Mouse (Mus musculus): ENCODE results near the gene Agmo.

Agmo gene

GRCm38 (mm10) chr12:37434466-37434865 is 193.0 kb downstream of the Agmo start:
- no peak for DNase-seq (ENCODE audit: low read depth, low spot score)

GRCm38 (mm10) chr12:37442486-37443013 is 201.1 kb downstream of the Agmo start:
- no peak for DNase-seq (ENCODE audit: low read depth, low spot score)

- DNase-seq (ENCODE audit: low read depth, low spot score) = no peak
Observed at GRCm38 (mm10) chr12:37445255-37445654, 203.8 kb downstream of the Agmo start.

GRCm38 (mm10) chr12:37449597-37449996 is 208.2 kb downstream of the Agmo start:
- no peak for DNase-seq (ENCODE audit: low read depth, low spot score)

GRCm38 (mm10) chr12:37450366-37451156 is 209.1 kb downstream of the Agmo start:
- peak; percentile 57 for DNase-seq (ENCODE audit: low read depth, low spot score)

- DNase-seq (ENCODE audit: low read depth, low spot score) = no peak
Observed at GRCm38 (mm10) chr12:37471631-37472030, 230.2 kb downstream of the Agmo start.

- no peak for DNase-seq (ENCODE audit: low read depth, low spot score)
Observed at GRCm38 (mm10) chr12:37476849-37477248, 235.4 kb downstream of the Agmo start.

GRCm38 (mm10) chr12:37487991-37488390 is 246.6 kb downstream of the Agmo start:
- DNase-seq (ENCODE audit: low read depth, low spot score) = no peak

GRCm38 (mm10) chr12:37498871-37499270 is 257.4 kb downstream of the Agmo start:
- DNase-seq (ENCODE audit: low read depth, low spot score) = no peak

GRCm38 (mm10) chr12:37507406-37507805 is 266.0 kb downstream of the Agmo start:
- no peak for DNase-seq (ENCODE audit: low read depth, low spot score)

- DNase-seq (ENCODE audit: low read depth, low spot score) = no peak
Observed at GRCm38 (mm10) chr12:37507826-37508225, 266.4 kb downstream of the Agmo start.

GRCm38 (mm10) chr12:37521772-37522171 is 280.3 kb downstream of the Agmo start:
- DNase-seq (ENCODE audit: low read depth, low spot score) = no peak

GRCm38 (mm10) chr12:37524662-37525061 is 283.2 kb downstream of the Agmo start:
- DNase-seq (ENCODE audit: low read depth, low spot score) = no peak

GRCm38 (mm10) chr12:37540994-37541393 is 299.6 kb downstream of the Agmo start:
- DNase-seq (ENCODE audit: low read depth, low spot score) = peak; percentile 52

GRCm38 (mm10) chr12:37558284-37558683 is 316.8 kb downstream of the Agmo start:
- DNase-seq (ENCODE audit: low read depth, low spot score) = no peak

- no peak for DNase-seq (ENCODE audit: low read depth, low spot score)
Observed at GRCm38 (mm10) chr12:37565882-37566596, 324.6 kb downstream of the Agmo start.

- no peak for DNase-seq (ENCODE audit: low read depth, low spot score)
Observed at GRCm38 (mm10) chr12:37571922-37572321, 330.5 kb downstream of the Agmo start.

GRCm38 (mm10) chr12:37582777-37583176 is 341.3 kb downstream of the Agmo start:
- DNase-seq (ENCODE audit: low read depth, low spot score) = no peak

- no peak for DNase-seq (ENCODE audit: low read depth, low spot score)
Observed at GRCm38 (mm10) chr12:37592853-37593252, 351.4 kb downstream of the Agmo start.

- DNase-seq (ENCODE audit: low read depth, low spot score) = no peak
Observed at GRCm38 (mm10) chr12:37612837-37613236, 371.4 kb downstream of the Agmo start.

GRCm38 (mm10) chr12:37614769-37615168 is 373.3 kb downstream of the Agmo start:
- no peak for DNase-seq (ENCODE audit: low read depth, low spot score)

GRCm38 (mm10) chr12:37624078-37624477 is 382.6 kb downstream of the Agmo start:
- DNase-seq (ENCODE audit: low read depth, low spot score) = no peak
